Mouse (Mus musculus) kidney, postnatal 4 days (tissue): ENCODE results near the gene Fgf14.
"Not testable (repeated sequence)": the region's sequence is repeated elsewhere in the genome, so short reads cannot be mapped to it uniquely, and the experiment has no call there.

Source experiments
- DNase-seq, 2 experiments: peaks; one replicate each; pipeline ENCODE4 v3.0.0; 2021; ENCODE audit warnings: mixed read lengths in 2 of 2

Gene Fgf14

DNA sequence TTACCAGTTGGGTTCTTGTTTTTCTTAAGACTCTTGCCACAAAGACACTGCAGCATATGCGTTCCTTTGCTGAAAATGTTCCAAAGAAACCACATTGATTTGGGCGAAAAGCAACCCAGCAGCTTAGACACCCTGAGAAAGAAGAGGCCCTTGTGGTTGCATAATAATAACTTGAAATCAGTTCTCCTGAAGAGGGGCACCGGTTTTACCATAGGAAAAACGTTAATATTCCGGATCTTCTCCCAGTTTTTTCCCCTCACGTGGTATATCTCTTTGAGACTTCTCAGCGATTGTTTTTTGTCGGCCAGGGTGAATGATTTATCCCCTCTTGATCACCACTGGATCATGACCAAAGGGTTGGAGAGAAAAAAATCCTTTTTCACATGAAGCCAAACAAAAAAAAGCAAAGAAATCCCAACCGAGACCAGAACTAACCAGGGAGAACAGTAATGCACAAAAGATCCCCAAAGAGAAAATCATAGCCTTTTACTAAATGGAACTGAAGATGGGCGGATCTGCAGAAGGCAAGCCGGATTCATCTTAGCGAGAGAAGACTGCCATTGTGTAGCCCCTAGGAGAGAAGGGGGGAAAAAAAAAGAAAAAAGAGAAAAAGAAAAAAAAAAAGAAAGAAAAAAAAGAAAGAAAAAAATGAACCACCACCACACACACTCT lies at the start of gene Fgf14:
Gene Fgf14, minus strand, starts transcription at position 622 of the 672 bp plus-strand sequence.
- DNase-seq: no peak

DNA sequence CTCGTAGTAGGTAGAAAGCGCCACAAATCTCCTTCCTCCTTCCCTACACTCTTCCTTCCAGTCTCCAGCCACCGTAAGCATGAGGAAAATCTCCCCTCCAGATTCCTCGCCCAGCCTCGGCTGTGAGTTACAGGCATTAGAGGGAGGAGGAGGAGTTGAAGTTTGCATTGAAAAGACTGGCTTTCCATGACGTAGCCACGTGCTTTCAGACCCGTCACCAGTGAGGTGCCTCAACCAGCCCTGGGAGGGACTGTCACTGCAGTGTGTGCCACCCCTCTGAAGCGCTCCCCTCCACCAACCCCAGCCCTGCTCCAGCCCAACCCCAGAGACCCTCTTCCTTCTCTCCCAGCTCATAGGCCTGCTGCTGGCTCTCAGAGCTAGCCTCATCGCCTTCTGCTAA lies 452 bp upstream of the Fgf14 start:
- DNase-seq: peak in 1 of 2 experiments; percentile 5

DNA sequence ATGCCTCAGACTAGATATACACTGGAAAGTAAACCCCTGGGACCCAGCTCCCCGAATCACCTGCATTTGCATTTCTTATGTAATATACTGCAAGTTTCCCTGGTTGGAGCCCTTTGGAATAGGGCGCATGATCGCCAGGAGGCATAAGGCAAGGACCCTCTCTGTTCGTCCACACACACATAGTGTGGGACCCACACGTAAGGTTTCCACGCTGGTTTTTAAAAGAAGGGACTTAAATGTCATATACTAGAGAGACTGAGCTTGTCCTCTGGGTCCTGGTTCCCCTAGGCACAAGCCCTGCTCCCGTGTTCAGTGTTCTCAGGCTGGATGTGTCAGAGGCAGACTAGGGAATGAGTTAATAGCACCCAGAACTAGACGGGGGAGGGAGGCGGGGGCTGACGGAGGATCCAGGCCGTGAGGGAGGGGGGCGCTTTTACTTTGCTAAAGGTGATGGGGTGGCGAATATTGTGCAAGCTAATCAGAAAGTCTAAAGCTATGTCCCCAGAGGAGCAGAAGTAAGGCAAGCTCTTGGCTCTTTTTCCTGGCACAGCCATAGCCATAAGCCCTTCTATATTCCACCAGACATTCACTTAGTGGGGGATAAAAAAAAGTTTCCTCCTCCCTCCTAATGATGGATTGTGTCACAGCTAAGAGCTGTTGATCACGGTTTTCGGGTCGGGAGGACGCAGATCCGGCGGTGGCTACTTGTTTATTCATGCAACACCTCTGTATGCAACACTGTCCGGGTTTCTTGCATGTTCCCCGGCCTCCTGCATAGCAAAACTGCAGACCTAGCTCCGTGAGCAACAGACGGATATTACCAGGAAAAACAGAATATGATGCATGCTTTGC lies 1.0 kb downstream of the Fgf14 start:
- peak in 1 of 2 experiments; percentile 2 for DNase-seq

DNA sequence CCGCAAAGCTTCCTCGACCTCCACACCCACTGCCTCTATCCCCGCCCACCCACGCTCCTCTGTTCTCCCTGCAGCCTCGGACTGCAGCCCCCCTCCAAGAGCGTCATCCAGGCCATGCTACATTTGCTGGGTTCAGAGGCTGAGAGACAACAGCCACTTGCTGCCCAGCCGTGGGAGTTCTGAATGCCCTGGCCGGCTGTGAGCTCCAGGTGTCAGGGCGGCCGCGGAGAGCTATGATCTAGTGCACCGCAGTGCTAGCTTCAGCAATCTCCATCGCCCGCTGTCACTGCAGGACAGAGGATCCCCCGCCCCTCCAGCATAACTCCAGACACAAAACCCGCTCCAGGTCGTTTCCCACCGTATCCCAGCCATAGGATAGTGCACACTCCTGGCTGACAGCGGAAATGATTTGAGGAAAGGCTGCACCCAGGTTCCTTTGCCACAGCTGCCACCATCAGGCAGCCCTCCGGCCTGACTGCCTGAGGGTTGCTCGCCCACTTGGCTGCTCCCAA lies 1.7 kb downstream of the Fgf14 start:
- peak; percentile 6 to 22 for DNase-seq

DNA sequence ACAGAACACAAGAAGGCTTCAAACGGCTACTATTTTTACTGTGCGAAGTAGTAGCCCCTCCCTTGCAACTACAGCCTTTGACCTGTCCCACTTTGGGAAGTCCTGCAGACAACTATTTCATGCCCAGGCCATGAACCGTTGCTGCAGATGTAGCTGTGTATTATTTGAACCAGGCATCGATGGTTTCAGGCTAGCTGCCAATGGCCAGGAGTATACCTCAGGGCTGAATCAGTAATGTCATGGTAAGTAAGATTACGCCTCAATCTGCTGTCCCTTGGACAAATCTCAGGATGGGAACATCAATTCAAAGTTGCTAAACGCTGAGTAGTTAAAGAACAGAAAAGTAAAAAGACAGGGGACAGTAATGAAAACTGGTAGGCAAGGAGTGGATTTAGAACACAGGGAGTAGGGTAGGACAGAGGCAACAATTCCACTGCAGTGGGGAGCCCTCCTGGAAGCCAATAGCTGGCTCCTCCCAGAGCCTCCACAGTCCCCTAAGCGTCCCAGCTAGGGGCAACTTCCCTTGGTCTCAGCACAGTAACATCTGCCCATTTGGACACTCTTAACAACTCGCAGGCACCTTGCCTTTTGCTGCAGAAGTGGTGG lies 2.3 kb downstream of the Fgf14 start:
- DNase-seq: no peak

DNA sequence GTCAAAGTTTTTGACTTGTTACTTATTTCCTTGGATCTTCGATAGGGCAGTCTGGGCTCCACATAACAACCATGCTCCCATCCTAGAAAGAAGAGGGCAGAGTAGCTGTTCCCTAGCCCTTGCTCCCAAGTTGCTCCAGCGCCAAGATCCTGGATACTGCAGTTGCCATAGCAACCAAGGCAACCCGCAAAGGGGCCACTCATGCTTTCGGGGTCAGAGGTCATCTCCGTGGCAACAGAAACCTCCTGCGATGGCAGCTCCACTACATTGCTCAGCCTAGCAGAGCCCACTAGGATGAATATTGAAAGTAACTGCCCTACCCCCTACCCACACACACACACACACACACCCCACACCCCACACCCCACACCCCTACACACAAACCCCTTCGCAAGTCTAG lies 7.2 kb downstream of the Fgf14 start:
- peak; percentile 37 to 53 for DNase-seq

DNA sequence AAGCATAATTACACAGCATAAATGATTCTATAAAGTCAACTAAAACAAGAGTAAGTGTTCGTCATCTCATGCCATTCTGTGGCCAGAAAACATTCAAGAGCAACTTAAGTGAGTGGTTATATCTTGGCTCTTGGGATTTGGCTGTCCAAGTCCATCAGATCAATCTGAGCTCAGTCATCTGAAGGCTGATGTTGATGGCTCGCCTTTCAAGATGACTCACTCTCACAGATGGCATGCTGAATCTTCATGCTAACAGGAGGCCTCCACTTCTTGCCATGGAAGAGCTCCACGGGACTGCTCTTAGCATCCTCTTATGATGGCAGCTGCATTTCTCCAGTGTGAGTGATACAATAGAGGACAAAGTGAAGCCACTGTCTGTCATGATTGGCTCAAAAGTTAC lies 34.1 kb downstream of the Fgf14 start:
- no peak for DNase-seq

DNA sequence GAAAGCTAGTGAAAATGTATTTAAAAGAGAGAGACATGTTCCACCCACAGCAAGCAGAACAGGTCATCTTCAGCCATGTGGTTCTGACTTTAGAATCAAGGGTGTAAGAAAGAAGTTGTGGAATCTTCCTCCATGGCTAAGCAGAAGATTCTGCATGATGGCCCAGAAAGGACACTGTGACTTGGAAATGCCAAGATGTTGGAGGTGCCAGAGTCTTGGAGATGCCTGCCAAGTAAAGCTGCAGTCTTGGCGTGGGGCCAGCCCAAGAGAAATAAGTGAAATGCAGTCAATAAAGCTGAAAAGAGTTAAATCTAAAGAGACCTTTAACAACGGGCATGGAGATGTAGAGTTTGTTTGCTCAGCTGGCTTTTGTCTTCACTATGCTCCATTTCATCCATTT lies 42.0 kb downstream of the Fgf14 start:
- DNase-seq: peak; percentile 2

DNA sequence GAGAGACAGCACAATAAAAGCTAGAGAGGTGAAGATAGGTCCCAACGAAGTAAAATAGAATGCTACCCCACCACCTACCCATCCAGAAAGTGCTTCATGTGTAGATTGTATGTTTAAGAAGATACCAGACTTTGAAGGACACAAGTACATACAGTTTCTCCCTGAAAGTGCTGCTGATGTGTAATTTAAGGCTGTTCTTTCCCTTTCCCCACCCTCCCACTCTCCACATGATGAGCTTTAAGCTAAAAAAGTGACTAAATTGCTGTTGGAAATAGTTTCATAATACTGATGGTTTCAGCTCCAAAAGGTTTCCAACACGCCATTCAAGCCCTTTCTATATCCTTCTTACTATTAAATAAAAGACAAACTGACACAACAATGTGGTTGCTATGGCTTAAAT lies 63.5 kb downstream of the Fgf14 start:
- DNase-seq: no peak

DNA sequence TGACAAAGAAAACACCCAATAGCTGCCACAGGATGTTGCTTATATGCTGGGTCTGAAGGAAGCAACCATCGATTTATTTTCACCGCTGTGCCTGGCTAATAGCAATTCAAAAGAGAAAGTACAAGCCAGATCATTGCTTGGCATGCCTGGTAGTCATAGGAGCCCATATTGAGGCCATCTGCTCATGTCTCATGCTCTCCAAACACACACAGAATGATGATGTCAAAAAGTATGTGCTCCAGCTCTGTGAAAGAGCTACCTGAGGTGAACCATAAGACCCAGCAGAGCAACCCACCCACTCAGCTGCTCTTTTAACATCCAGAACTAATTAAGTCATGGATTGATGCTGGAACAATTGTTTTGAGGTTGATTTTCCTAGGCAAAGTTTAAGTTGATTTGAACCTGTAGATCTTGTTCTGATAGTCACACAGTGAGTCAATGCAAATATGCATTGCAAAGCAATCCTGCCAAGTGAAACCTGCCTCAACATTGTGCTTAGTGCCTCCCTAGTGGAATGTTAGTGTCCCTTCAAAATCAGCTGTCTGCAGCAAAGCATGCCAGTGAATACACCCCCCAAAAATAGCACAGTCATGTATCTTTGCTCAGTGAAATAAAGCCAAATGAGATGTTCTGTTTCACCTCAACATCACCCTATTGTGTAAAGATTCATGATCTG lies 70.8 kb downstream of the Fgf14 start:
- no peak for DNase-seq

DNA sequence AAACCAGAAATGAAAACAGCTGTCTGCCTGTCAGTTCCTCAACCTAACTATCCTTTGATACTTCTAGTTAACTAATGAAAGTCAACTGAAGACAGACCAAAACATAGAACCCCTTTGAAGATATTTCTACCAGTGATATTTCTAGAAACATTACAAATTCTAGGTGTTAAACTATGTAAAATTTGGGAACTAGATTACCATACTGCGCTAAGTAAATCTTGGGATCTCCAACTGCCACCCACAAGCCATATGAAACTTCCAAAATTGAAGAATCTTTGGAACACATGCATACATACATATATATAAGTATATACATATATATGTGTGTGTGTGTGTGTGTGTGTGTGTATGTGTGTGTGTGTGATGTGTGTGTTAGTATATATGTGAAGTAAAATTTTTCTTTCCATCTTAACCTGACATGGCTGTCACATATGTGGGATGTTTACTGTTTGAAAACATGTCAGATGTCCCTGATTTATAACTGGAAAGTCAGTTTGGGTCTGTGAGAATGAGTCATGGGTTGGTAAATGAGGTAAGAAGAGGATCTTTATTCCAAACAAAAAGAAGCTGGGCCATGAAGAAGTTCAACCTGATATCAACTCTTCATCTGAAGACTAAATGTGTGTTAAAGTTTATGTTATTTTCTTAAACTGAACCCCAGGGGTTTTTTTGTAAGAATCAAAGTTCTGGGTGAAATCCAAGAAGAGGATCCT lies 71.7 kb downstream of the Fgf14 start:
- DNase-seq: no peak

DNA sequence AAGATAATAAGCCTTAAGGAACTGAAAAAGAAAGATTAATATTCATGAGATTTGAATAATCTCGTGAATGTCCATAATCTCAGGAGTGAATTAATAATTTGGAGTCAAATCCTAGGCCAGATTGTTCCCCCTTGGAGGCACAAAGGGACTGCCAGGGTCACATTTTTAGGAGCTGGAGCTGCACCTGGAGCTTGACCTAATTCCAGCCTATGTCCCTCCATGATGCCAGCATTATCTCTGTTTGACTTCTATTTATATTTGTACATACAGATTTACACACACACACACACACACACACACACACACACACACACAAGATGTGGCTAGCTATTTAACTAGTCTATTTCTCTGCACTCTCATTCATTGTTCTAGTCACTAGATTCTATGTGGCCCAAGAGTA lies 100.4 kb downstream of the Fgf14 start:
- DNase-seq: no peak

DNA sequence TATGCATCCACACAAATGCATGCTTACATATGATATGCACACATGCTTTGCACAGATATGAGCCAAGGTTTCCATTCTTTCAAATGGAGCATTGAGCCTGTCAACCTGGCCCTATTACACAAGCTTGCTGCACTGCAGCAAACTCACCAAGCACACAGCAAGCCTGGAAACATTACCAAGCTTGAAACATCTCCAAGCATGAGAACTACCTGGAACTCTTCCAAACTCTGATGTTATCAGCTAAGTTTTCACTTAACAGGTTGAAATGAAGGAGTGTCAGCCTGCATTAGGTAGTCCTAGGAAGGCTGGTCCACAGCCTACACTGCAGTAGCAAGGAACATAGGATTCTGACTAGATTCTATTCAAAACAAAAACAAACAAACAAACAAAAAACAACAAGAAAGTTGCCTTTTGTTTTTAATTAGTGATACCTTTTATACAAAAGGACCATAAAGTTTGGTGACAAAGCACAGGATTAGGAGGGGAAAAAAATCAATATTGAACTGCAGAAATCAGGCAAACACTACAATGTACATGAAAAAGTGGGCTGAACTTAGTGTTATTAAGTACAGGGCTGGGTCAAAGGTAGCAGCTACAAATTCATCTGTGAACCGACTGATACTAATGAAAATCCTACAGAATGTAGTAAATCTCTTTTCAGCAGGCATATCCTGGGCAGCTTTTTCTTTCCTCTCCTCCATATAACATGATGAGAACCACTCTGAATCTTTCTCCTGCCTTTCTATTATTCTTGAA lies 101.6 kb downstream of the Fgf14 start:
- no peak for DNase-seq

DNA sequence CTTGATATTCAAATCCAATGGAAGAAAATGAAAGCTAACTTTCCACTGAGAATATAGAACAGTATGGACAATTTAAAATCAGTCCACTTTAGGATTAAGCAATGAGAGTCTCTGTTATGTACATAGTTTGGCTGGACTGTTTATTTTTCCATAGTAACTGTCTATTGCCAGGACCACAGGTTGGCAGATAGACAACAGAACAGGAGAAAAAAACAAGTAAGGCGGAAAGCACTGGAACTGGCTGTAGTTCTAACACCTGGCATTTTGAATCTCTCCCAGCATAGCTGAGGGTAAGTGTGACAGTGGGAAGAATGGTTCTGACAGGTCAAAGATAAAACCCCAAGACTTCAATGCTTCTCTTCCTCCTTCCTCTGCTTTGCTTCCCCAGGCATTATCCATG lies 110.5 kb downstream of the Fgf14 start:
- no peak for DNase-seq

DNA sequence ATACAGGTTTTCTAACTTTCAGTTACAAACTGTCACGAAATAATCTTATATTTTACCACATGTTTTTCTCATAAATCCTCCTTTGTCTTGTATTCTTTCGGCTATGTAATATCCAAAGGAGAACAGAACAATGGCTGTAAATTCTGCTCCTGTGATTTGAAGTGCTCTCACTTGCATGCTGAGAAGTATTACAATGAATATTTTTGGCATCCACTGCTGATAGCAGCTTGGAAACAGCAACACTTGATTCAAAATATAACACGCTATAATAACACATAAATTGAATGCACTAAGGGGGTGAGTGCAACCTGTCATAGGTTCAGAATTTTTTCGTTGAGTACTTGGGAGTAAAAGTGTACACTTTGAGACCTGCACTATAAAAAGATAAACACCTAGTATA lies 115.4 kb downstream of the Fgf14 start:
- DNase-seq: no peak

DNA sequence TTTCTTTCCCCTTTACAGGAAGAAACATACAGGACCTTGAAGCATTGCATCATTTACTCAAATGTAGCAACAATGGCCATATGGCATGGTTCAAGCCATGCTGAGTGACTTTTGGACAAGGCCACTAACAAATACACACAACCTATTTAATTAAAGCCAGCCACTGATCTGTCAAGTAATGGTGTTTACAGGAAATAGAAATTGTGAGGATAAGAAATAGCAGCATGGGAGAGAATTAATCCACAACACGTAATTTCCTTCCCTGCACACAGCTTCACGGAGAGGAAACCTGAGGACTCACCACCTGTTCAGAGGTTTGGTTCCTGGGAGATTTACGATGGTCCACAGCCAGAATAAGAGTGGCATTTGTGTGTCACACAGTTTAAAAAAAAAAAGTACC lies 140.8 kb downstream of the Fgf14 start:
- no peak for DNase-seq

DNA sequence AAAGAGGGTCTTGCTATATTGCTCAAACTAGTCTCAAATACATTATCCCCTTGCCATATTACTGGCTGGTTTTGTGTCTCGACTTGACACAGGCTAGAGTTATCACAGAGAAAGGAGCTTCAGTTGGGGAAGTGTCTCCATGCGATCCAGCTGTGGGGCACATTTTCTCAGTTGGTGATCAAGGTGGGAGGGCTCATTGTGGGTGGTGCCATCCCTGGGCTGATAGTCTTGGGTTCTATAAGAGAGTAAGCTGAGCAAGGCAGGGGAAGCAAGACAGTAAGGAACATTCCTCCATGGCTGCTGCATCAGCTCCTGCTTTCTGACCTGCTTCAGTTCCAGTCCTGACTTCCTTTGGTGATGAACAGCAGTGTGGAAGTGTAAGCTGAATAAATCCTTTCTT lies 141.6 kb downstream of the Fgf14 start:
- not testable (repeated sequence) for DNase-seq

DNA sequence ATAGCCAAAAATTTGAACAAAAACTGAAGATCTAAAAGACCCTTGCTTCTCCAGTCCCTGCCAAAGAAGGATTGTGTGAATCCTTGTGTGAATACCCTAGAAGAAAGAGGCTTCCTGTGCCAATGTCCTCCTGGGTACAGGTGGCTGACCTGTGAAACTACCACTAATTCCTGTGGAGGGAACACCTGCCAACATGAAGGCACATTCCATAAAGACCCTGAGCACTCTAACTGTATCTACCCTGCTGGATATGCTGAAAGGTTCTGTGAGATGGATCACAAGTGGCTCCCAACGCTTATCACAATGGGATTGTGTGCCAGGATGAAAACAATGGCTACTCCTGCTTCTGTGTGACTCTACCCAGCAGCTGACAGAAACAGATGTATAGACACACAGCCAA lies 144.9 kb downstream of the Fgf14 start:
- no peak for DNase-seq

DNA sequence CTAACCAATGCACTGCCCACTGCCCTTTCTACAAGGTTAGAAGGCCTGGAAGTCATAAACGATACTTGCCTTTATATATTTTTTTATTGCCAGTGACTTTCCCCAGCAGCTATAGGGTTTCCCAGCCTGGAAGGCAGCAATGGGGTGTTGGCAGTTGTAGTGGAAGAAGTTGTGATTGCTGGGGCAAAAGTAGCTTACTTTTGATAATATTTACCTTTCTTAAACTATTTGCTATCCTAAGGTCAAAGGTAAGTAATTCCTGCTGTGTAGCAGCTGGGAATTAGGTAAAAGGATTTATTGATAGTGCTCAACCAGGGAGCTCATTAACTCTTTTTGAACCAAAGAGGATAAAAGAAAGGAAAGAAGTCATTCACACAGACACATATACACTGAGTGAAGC lies 164.9 kb downstream of the Fgf14 start:
- DNase-seq: no peak

DNA sequence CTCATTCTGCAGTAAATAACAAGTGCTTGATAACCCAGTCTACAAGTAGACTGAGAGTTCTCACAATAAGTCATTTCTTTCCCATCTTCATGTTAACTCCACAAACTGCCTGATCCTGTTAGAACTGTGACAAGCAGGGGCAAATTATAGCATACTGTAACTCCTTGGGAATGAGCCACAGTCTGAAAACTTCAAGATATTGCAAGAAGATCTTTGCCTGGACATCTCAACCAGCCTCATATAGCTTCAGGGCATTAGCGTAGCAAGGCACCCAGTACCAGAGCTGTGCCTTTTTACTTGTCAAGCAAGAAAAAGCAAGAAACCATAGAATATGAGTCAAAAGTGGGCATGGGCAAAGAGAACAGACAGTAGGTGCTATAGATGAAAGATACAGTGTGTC lies 188.0 kb downstream of the Fgf14 start:
- DNase-seq: no peak

DNA sequence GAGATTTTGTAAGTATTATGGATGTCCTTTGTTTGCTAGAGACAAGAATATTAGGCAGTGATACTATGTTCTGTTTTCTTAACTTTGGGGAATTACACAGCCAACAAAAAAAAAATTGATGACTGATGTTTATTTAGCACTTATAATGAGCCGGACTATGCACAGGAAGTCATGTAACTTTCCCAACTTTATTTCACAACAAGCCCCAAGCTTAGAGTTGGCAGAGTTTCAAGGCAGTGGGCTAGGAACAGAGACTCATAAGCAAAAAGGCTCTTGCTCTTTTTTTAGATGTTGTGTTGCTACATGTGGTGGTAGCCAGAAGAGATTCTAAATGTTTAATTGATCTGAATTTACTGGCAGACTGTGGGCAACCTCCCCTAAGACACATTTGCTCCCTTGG lies 191.7 kb downstream of the Fgf14 start:
- DNase-seq: no peak
